Mouse (Mus musculus): ENCODE data around the gene Smyd3.

DNA sequence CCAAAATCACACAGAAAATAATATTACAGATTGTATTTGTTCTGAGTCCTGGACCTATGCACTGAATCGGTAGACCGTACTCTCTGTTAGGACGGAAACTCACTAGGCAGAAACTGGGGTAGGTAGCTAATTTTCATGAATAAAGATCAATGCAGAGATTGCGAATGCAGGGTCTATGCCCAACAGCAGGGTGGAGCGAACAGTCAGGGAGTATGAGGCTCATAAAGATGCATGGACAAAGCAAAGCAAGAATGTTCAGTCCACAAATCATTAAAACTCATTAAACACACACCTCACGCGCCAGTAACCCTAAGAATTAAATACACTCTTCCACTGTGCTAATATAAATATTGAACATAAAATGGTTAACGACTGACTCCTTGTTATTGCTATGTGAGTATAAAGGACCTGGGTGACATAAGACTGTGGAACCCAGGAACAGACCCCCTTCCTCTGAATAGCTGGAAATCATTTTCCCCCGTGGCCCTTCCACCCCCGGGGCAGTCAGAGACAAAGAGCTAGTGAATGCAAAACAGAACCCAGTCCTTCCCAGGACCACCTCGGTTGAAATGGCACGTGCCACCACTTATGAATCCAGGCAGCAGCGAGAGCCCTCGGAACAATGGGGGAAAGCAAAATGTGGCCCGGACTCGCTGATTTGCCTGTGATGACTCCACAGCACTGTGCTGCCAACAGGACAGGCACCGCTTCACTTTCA is 71.6 kb downstream of the Smyd3 start:
- TF ChIP-seq POLR2A (IDR thresholded peaks at IDR 0.05; ENCODE audit: insufficient read depth, low read depth, low read length) (no peak), CTCF (IDR thresholded peaks at IDR 0.05; ENCODE audit: insufficient read depth, low read depth, low read length) (no peak)

Data from olfactory bulb, adult 2 months (tissue).